Mouse (Mus musculus) neural tube, embryonic 15.5 days (tissue): ENCODE measurements around the gene Haghl. TPM values are rescaled to one million over a fixed set of nuclear protein-coding genes. Genes with fewer than 3 reads are reported as not detected.
A peak's percentile ranks its signal among the peaks of the same experiment; 100 is the strongest.

Experiments used
- ATAC-seq: fragments of 200-750 bp; cut with Nextera tagmentation; 2 replicates; pipeline ENCODE4 v1.8.0; 2017; ENCODE audit warnings: mild to moderate bottlenecking, moderate TSS enrichment, moderate library complexity; ENCODE audit not compliant: low FRiP score
- H3K27ac ChIP-seq: fragments of 300-500 bp; sonication (generic); replicated peaks from 2 replicates; pipeline ENCODE4 v1.5.1; 2015; ENCODE audit warnings: mild to moderate bottlenecking, inconsistent platforms
- H3K27me3 ChIP-seq: fragments of 300-500 bp; sonication (generic); replicated peaks from 2 replicates; pipeline ENCODE4 v1.6.1; 2015; ENCODE audit warnings: inconsistent platforms
- H3K36me3 ChIP-seq: fragments of 300-500 bp; sonication (generic); 2 replicates; pipeline ENCODE4 v1.6.1; 2015; ENCODE audit warnings: inconsistent platforms
- H3K4me1 ChIP-seq: fragments of 300-500 bp; sonication (generic); 2 replicates; pipeline ENCODE4 v1.6.1; 2015; ENCODE audit warnings: inconsistent platforms
- H3K4me2 ChIP-seq: fragments of 300-500 bp; sonication (generic); 2 replicates; pipeline ENCODE4 v1.6.1; 2015; ENCODE audit warnings: inconsistent platforms, mild to moderate bottlenecking, moderate library complexity
- H3K4me3 ChIP-seq: fragments of 300-500 bp; sonication (generic); replicated peaks from 2 replicates; pipeline ENCODE4 v1.5.1; 2015; ENCODE audit warnings: mild to moderate bottlenecking, inconsistent platforms
- H3K9ac ChIP-seq: fragments of 300-500 bp; sonication (generic); replicated peaks from 2 replicates; pipeline ENCODE4 v1.6.1; 2015; ENCODE audit warnings: mild to moderate bottlenecking, inconsistent platforms
- H3K9me3 ChIP-seq: fragments of 300-500 bp; sonication (generic); replicated peaks from 2 replicates; pipeline ENCODE4 v1.6.1; 2016; ENCODE audit warnings: inconsistent platforms
- WGBS: fragments of 180-500 bp; shearing (Covaris S2); methylation state at CpG from one replicate; pipeline ENCODE4 v1.1.7; 2015; ENCODE audit warnings: mixed read lengths; 5-methylcytosine and 5-hydroxymethylcytosine counted together
- polyA plus RNA-seq: library from polyadenylated mRNA; unstranded; fragments of >200 nt; fragmentation: Nextera tagmentation; extraction: Ambion mirVana; gene quantifications from 2 replicates; pipeline ENCODE4 v1.2.1, GENCODE M21; 2015

The Haghl gene
- polyA plus RNA-seq, 1 experiment from 2014 or later: 153 TPM

- WGBS: 13% methylated on average over 6 of the region's 6 CpGs
- Histone ChIP-seq H3K27me3 (no peaks in the 10 kb centered on the region), H3K4me2 (peak within 1 kb of the TSS; percentile 96), H3K36me3 (no peaks in the 10 kb centered on the region), H3K9me3 (no peaks in the 10 kb centered on the region), H3K4me1 (peaks cover 63% of the 10 kb centered on the region), H3K9ac (peak within 1 kb of the TSS; percentile 53), H3K4me3 (peak within 1 kb of the TSS; percentile 57), H3K27ac (peak within 1 kb of the TSS; percentile 93)
- ATAC-seq: peak; percentile 25; the same call in 1 of the 2 replicates
Observed at GRCm38 (mm10) chr17:25795609-25796092, 10.2 kb upstream of the Haghl start, which contains the start of gene AC134908.4. TSS of gene AC134908.4 (minus strand) at chr17:25795659.

GRCm38 (mm10) chr17:25794998-25795397 lies 9.5 kb upstream of the Haghl start:
- WGBS: 55% methylated on average over 17 of the region's 17 CpGs
- H3K9me3 ChIP-seq: no peaks in the 10 kb centered on the region
- peak overlapping the region; percentile 53; the same call in 1 of the 2 replicates for H3K9ac ChIP-seq
- H3K27ac ChIP-seq: peak overlapping the region; percentile 93
- H3K4me1 ChIP-seq: peaks cover 67% of the 10 kb centered on the region
- no peaks in the 10 kb centered on the region for H3K27me3 ChIP-seq
- no peaks in the 10 kb centered on the region for H3K36me3 ChIP-seq
- peak overlapping the region; percentile 96 for H3K4me2 ChIP-seq
- peak overlapping the region; percentile 57 for H3K4me3 ChIP-seq
- ATAC-seq: no peak

- Histone ChIP-seq H3K4me3 (peak overlapping the region; percentile 57), H3K27ac (peak overlapping the region; percentile 93), H3K9ac (no peak overlapping the region), H3K4me1 (peaks cover 67% of the 10 kb centered on the region), H3K27me3 (no peaks in the 10 kb centered on the region), H3K9me3 (no peaks in the 10 kb centered on the region), H3K4me2 (peak overlapping the region; percentile 96), H3K36me3 (peaks cover 7% of the 10 kb centered on the region; the same call in 1 of the 2 replicates)
- no peak for ATAC-seq
- WGBS: 17% methylated on average over 13 of the region's 13 CpGs
Observed at GRCm38 (mm10) chr17:25794197-25794596, 8.7 kb upstream of the Haghl start.

GRCm38 (mm10) chr17:25792615-25793014 lies 7.1 kb upstream of the Haghl start, which contains the start of gene Fam173a:
TSS of gene Fam173a (minus strand) at chr17:25792901.
- Histone ChIP-seq H3K9me3 (no peaks in the 10 kb centered on the region), H3K27me3 (no peaks in the 10 kb centered on the region), H3K4me2 (peak within 1 kb of the TSS; percentile 96), H3K4me1 (peaks cover 69% of the 10 kb centered on the region), H3K4me3 (peak within 1 kb of the TSS; percentile 71), H3K36me3 (peaks cover 16% of the 10 kb centered on the region), H3K27ac (peak within 1 kb of the TSS; percentile 93), H3K9ac (peak within 1 kb of the TSS; percentile 77)
- peak; percentile 58 for ATAC-seq
- under 1% methylated on average over 14 of the region's 14 CpGs for WGBS

GRCm38 (mm10) chr17:25791843-25792527 lies 6.5 kb upstream of the Haghl start:
- WGBS: under 1% methylated on average over 45 of the region's 45 CpGs
- H3K4me1 ChIP-seq: peaks cover 63% of the 10 kb centered on the region
- H3K27me3 ChIP-seq: no peaks in the 10 kb centered on the region
- H3K9me3 ChIP-seq: no peaks in the 10 kb centered on the region
- peaks cover 19% of the 10 kb centered on the region for H3K36me3 ChIP-seq
- H3K27ac ChIP-seq: peak overlapping the region; percentile 93
- peak overlapping the region; percentile 77 for H3K9ac ChIP-seq
- peak overlapping the region; percentile 96 for H3K4me2 ChIP-seq
- H3K4me3 ChIP-seq: peak overlapping the region; percentile 71
- ATAC-seq: peak; percentile 72

GRCm38 (mm10) chr17:25791320-25791842 lies 5.9 kb upstream of the Haghl start:
- peak overlapping the region; percentile 96 for H3K4me2 ChIP-seq
- 30% methylated on average over 19 of the region's 19 CpGs for WGBS
- H3K27me3 ChIP-seq: no peaks in the 10 kb centered on the region
- H3K4me1 ChIP-seq: peaks cover 57% of the 10 kb centered on the region
- H3K36me3 ChIP-seq: peaks cover 19% of the 10 kb centered on the region
- H3K9ac ChIP-seq: peak overlapping the region; percentile 77
- no peaks in the 10 kb centered on the region for H3K9me3 ChIP-seq
- ATAC-seq: peak; percentile 4
- peak overlapping the region; percentile 71 for H3K4me3 ChIP-seq
- H3K27ac ChIP-seq: peak overlapping the region; percentile 93

GRCm38 (mm10) chr17:25786781-25787504 lies 1.5 kb upstream of the Haghl start:
- Histone ChIP-seq H3K4me1 (peaks cover 50% of the 10 kb centered on the region), H3K9ac (no peak overlapping the region), H3K36me3 (peaks cover 42% of the 10 kb centered on the region), H3K4me3 (no peak overlapping the region), H3K4me2 (no peak overlapping the region), H3K27ac (no peak overlapping the region), H3K27me3 (no peaks in the 10 kb centered on the region), H3K9me3 (no peaks in the 10 kb centered on the region)
- WGBS: 93% methylated on average over 9 of the region's 9 CpGs
- no peak for ATAC-seq

GRCm38 (mm10) chr17:25786280-25786679 lies 807 bp upstream of the Haghl start, which contains the start of gene Ccdc78:
TSS of gene Ccdc78 (plus strand) at chr17:25786580.
- H3K27me3 ChIP-seq: no peaks in the 10 kb centered on the region
- peak within 1 kb of the TSS; percentile 85 for H3K4me3 ChIP-seq
- no peak for ATAC-seq
- 81% methylated on average over 3 of the region's 3 CpGs for WGBS
- peak within 1 kb of the TSS; percentile 82 for H3K9ac ChIP-seq
- H3K4me2 ChIP-seq: peak within 1 kb of the TSS; percentile 94
- H3K36me3 ChIP-seq: peaks cover 48% of the 10 kb centered on the region
- no peaks in the 10 kb centered on the region for H3K9me3 ChIP-seq
- H3K4me1 ChIP-seq: peaks cover 46% of the 10 kb centered on the region
- peak within 1 kb of the TSS; percentile 94 for H3K27ac ChIP-seq

- H3K27ac ChIP-seq: peak overlapping the region; percentile 3; the same call in 1 of the 2 replicates
- ATAC-seq: no peak
- H3K9ac ChIP-seq: peak overlapping the region; percentile 82
- 84% methylated on average over 15 of the region's 15 CpGs for WGBS
- no peaks in the 10 kb centered on the region for H3K9me3 ChIP-seq
- no peaks in the 10 kb centered on the region for H3K27me3 ChIP-seq
- peaks cover 54% of the 10 kb centered on the region for H3K36me3 ChIP-seq
- peak overlapping the region; percentile 85 for H3K4me3 ChIP-seq
- peak overlapping the region; percentile 94 for H3K4me2 ChIP-seq
- peaks cover 35% of the 10 kb centered on the region for H3K4me1 ChIP-seq
Observed at GRCm38 (mm10) chr17:25783861-25784574, 1.5 kb downstream of the Haghl start.

- WGBS: 68% methylated on average over 7 of the region's 7 CpGs
- Histone ChIP-seq H3K9me3 (no peaks in the 10 kb centered on the region), H3K4me2 (peak overlapping the region; percentile 94), H3K27me3 (no peaks in the 10 kb centered on the region), H3K36me3 (peaks cover 51% of the 10 kb centered on the region), H3K27ac (peak overlapping the region; percentile 3; the same call in 1 of the 2 replicates), H3K4me3 (no peak overlapping the region), H3K4me1 (peaks cover 32% of the 10 kb centered on the region), H3K9ac (0 out of 2 replicates have a peak overlapping the region, but pooled peaks have one; percentile 2)
- no peak for ATAC-seq
Observed at GRCm38 (mm10) chr17:25783086-25783485, 2.4 kb downstream of the Haghl start.

GRCm38 (mm10) chr17:25781339-25781738 lies 4.1 kb downstream of the Haghl start:
- no peak overlapping the region for H3K4me2 ChIP-seq
- H3K4me1 ChIP-seq: peaks cover 32% of the 10 kb centered on the region
- no peak overlapping the region for H3K4me3 ChIP-seq
- H3K36me3 ChIP-seq: peaks cover 46% of the 10 kb centered on the region
- no peaks in the 10 kb centered on the region for H3K9me3 ChIP-seq
- ATAC-seq: no peak
- 80% methylated on average over 6 of the region's 6 CpGs for WGBS
- H3K27ac ChIP-seq: no peak overlapping the region
- no peaks in the 10 kb centered on the region for H3K27me3 ChIP-seq
- H3K9ac ChIP-seq: no peak overlapping the region
